Mouse (Mus musculus) myocyte (in vitro differentiated cells): Measurements from ENCODE around the gene Uts2b.

ENCODE experiments used
- CEBPB ChIP-seq: IDR thresholded peaks from 2 replicates; pipeline ENCODE4 v1.6.1; 2011; ENCODE audit warnings: mild to moderate bottlenecking, moderate library complexity; ENCODE audit not compliant: poor library complexity, insufficient read depth, severe bottlenecking
- E2F4 ChIP-seq: IDR thresholded peaks from one replicate; pipeline ENCODE4 v1.6.1; 2011; ENCODE audit warnings: mild to moderate bottlenecking, control low read depth, moderate library complexity; ENCODE audit not compliant: insufficient read depth
- MAX ChIP-seq: IDR thresholded peaks from one replicate; pipeline ENCODE4 v1.6.1; 2011; ENCODE audit warnings: low read depth, mild to moderate bottlenecking, control low read depth
- MYOD1 ChIP-seq, 3 experiments: IDR thresholded peaks; one replicate each; pipeline ENCODE4 v1.6.1; 2011; ENCODE audit warnings: control low read depth in 2 of 3, low read depth in 2 of 3, mild to moderate bottlenecking in 2 of 3, moderate library complexity in 1 of 3; ENCODE audit not compliant: insufficient read length in 2 of 3, control insufficient read depth in 1 of 3
- MYOG ChIP-seq, 3 experiments: IDR thresholded peaks; one replicate each; pipeline ENCODE4 v1.6.1; 2011; ENCODE audit warnings: control low read depth in 2 of 3, low read depth in 2 of 3, mild to moderate bottlenecking in 2 of 3; ENCODE audit not compliant: insufficient read length in 2 of 3, control insufficient read depth in 1 of 3, insufficient read depth in 1 of 3
- POLR2A ChIP-seq: IDR thresholded peaks from one replicate; pipeline ENCODE4 v1.6.1; 2011; ENCODE audit warnings: low read depth, mild to moderate bottlenecking, control low read depth, moderate library complexity; ENCODE audit not compliant: insufficient read length
- REST ChIP-seq: IDR thresholded peaks from one replicate; pipeline ENCODE4 v1.6.1; 2011; ENCODE audit warnings: mild to moderate bottlenecking, control low read depth, moderate library complexity; ENCODE audit not compliant: insufficient read depth, insufficient read length
- SRF ChIP-seq: IDR thresholded peaks from one replicate; pipeline ENCODE4 v1.6.1; 2011; ENCODE audit warnings: low read depth; ENCODE audit not compliant: control insufficient read depth, insufficient read length
- TCF12 ChIP-seq: IDR thresholded peaks from one replicate; pipeline ENCODE4 v1.6.1; 2011; ENCODE audit warnings: mild to moderate bottlenecking, control low read depth; ENCODE audit not compliant: poor library complexity, insufficient read depth, severe bottlenecking
- USF1 ChIP-seq: IDR thresholded peaks from one replicate; pipeline ENCODE4 v1.6.1; 2011; ENCODE audit warnings: low read depth, mild to moderate bottlenecking, control low read depth, moderate library complexity

DNA sequence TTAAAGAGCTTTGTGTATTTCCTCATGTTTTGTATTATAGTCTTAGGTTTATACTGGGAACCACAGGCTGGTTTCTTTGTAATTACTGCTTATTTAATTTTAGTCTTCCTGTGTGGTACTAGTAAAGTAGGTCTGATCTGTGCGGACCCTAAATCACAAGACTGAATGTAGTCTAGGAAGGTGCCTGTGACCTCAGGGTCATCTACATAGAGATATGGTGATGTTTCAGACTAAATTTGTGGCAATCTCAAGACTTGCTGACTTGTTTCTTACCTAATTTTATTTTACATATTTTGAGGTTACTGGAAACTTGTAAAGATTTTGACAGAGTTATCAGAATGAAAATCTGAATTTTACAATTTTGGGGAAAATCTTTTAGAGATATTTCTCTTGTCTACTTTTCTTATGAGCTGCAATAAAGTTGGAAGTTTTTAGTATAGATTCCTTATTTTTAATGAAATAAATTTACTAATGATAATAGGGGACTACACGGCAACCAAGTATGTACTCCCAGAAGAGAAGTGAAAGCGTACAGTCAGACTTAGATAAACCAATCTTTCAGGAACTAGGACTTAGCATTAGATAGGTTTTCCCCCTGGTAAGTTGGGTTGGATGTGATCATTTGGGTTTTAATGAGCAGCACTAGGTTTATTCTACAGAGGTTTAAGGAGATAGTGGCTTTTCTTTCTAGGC is 29.1 kb upstream of the Uts2b start:
- TF ChIP-seq POLR2A (no peak), MAX (no peak), MYOD1 (IDR thresholded peaks at IDR 0.05; ENCODE audit: control insufficient read depth in 1 of 3, insufficient read length in 2 of 3, low read depth in 2 of 3) (no peak), USF1 (no peak), REST (no peak), MYOG (IDR thresholded peaks at IDR 0.05; ENCODE audit: control insufficient read depth in 1 of 3, insufficient read depth in 1 of 3, insufficient read length in 2 of 3, low read depth in 2 of 3) (no peak), E2F4 (no peak), TCF12 (no peak), SRF (no peak), CEBPB (no peak)
